Mouse (Mus musculus): ENCODE measurements at regions not wholly inside any gene's neighbourhood (a gene's known extent, or its start where the extent isn't known, plus 50 kb on each side); places are given as distances from the start of the nearest gene placed in this dataset.

DNA sequence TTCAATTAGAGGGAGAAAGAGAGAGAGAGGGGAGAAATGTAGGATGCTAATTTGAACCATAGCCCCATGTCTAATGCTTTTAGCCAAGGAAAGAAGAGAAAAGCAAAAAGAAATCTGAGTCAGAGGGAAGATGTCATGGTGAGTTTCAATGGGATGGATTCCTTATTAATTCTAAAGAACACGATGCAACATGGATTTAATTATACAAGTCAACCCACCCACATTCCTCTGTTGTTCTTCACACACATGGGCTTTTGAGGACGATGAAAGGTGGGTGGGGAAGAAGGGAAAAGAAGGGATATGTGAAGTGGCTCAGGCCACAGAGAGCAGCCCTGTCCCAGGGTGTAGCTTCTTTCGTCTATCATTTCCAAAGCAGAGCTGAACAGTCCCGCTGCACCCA, 378.9 kb downstream of the Osr1 start:
- no peak overlapping the region for H3K4me3 ChIP-seq (replicated peaks)
- H3K4me2 ChIP-seq (replicated peaks) = no peak overlapping the region
- H3K9ac ChIP-seq (replicated peaks) = no peak overlapping the region
- H3K27me3 ChIP-seq = no peaks in the 10 kb centered on the region
- WGBS = 54% methylated on average over 4 of the region's 4 CpGs
- no peak for ATAC-seq
- H3K27ac ChIP-seq = no peak overlapping the region
- no peaks in the 10 kb centered on the region for H3K36me3 ChIP-seq
- H3K4me1 ChIP-seq (replicated peaks) = no peaks in the 10 kb centered on the region
- no peaks in the 10 kb centered on the region for H3K9me3 ChIP-seq

DNA sequence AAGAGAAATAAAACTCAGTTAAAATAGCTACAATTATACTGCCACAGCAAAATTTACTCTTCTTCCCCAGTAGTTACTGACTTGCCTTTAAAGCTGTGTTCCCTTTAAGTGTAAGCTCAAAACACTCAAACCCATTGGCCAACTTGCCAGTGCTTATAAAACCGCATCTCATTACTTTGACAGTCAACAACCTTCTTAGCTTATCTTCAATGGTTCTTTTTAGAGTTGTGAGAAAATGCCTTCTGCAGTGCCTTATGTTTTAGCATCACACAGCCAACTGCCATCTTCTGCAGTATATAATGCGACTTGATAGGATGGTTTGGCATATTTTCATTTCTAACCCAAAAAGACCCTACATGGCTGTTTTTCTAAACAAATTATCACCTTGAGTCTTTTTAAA, 382.5 kb downstream of the Osr1 start:
- H3K4me2 ChIP-seq (replicated peaks) = no peak overlapping the region
- no peak overlapping the region for H3K9ac ChIP-seq (replicated peaks)
- no peaks in the 10 kb centered on the region for H3K4me1 ChIP-seq (replicated peaks)
- H3K9me3 ChIP-seq = no peaks in the 10 kb centered on the region
- no peak overlapping the region for H3K27ac ChIP-seq
- no peaks in the 10 kb centered on the region for H3K36me3 ChIP-seq
- H3K27me3 ChIP-seq = no peaks in the 10 kb centered on the region
- no peak overlapping the region for H3K4me3 ChIP-seq (replicated peaks)
- ATAC-seq = no peak
- 92% methylated on average over 2 of the region's 2 CpGs for WGBS

DNA sequence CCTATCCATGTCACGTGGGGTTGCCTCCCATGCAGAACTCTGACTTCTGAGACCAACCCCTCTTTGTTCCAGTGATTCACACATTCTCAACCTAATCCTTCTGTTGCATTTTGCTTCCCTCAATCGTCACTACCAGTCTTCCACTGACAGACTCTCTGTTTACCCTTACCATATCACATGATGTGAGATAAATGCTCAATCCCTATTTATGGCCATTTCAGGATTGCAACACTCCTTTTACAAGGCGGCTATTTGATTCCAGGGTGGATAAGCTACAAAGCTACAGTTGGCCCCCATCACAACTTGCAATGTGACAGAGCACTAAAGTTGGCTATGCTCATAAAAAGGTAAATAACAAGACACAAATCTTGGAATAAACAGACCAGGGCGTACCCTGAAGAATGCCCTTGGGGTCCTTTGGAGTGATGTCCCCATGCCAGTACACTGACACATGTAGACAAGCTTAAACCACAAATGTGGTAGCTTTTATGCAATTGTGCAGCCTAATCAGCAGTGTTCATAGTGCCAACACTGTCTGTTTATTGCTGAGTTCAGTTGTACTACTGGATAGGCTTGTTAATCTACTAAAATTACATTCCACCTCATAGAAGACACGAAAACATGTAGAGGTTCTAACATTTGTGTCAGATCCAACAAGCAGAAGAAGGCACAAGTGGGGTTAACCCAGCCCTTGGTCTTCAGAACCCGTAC, 384.4 kb downstream of the Osr1 start:
- H3K4me1 ChIP-seq (replicated peaks) = no peaks in the 10 kb centered on the region
- WGBS = 87% methylated on average over 6 of the region's 6 CpGs
- ATAC-seq = no peak
- no peak overlapping the region for H3K9ac ChIP-seq (replicated peaks)
- no peaks in the 10 kb centered on the region for H3K36me3 ChIP-seq
- no peaks in the 10 kb centered on the region for H3K27me3 ChIP-seq
- no peak overlapping the region for H3K4me3 ChIP-seq (replicated peaks)
- no peaks in the 10 kb centered on the region for H3K9me3 ChIP-seq
- no peak overlapping the region for H3K4me2 ChIP-seq (replicated peaks)
- H3K27ac ChIP-seq = no peak overlapping the region

DNA sequence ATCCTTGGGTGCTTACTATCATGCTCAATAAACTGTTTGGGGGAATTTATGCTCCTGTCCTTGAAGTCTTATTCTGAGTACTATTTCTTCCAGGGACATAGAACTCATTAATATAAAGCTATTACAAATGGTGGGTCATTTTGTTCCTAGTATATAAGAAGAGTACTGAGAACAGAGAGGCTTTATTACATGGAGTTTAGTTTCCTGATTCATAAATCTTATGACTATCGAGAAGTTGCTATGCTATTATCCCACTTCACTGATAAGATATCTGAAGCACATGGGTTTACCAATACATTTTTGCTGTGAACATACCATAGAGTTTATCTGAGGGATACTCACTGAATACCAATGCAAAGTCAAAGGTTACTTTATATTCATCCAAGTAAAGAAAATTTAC, 399.5 kb downstream of the Osr1 start:
- Histone ChIP-seq H3K27ac (no peak overlapping the region), H3K27me3 (no peaks in the 10 kb centered on the region), H3K9ac (replicated peaks) (no peak overlapping the region), H3K36me3 (no peaks in the 10 kb centered on the region), H3K9me3 (no peaks in the 10 kb centered on the region), H3K4me2 (replicated peaks) (no peak overlapping the region), H3K4me1 (replicated peaks) (no peaks in the 10 kb centered on the region), H3K4me3 (replicated peaks) (no peak overlapping the region)
- ATAC-seq = no peak
- 92% methylated on average over 1 of the region's 1 CpGs for WGBS

DNA sequence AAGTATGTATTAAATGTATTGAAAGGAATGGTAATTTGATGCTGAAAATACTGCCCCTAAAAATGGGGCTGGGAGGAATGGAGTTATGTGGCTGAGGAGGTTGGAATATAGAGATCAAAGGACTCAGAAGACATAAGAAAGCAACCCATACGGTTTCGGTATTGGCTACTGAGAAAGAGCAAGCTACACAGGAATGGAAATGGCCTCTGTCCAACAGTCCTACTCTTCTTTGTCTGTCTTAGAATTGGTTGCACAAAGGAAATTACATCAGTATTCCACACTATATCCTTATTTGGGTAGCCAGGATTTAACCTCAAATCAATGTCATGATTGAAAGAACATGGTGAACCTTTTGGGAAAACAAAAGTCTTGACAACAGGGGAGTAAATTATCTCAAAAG, 399.0 kb upstream of the Nt5c1b start:
- H3K27me3 ChIP-seq = no peaks in the 10 kb centered on the region
- no peak overlapping the region for H3K4me3 ChIP-seq (replicated peaks)
- no peaks in the 10 kb centered on the region for H3K9me3 ChIP-seq
- no peak overlapping the region for H3K4me2 ChIP-seq (replicated peaks)
- WGBS = 69% methylated on average over 2 of the region's 2 CpGs
- H3K27ac ChIP-seq = no peak overlapping the region
- no peaks in the 10 kb centered on the region for H3K36me3 ChIP-seq
- ATAC-seq = no peak
- no peaks in the 10 kb centered on the region for H3K4me1 ChIP-seq (replicated peaks)
- no peak overlapping the region for H3K9ac ChIP-seq (replicated peaks)

DNA sequence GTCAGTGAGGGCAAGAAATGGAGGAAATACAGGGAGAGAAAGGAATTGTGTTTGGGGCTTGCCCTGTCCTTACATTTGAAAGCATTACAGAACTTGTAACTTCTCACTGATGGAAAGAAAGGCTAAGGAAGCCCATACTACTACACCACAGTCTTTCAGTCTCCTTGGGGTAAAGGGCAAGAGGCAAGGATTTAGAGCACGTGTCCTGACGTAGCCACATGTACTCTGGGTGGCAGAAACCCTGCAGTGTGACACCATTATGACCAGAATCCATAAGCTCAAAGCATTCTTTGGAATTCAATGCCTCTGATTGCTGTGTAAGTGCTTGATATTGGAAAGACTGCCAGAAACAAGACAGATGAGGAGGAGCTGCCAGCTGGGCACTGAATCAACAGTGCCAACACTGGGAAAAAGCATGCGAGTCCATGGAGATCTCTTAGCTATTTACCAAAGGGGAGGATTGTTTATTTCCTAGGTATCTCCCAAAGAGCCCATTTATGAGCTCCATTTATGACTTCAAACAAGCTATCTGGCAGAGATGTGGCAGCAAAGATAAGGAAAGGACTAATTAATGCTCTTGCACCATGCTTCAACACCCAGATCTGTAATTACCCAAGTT, 391.2 kb upstream of the Nt5c1b start:
- WGBS = 71% methylated on average over 3 of the region's 3 CpGs
- H3K9ac ChIP-seq (replicated peaks) = no peak overlapping the region
- H3K36me3 ChIP-seq = no peaks in the 10 kb centered on the region
- H3K27me3 ChIP-seq = no peaks in the 10 kb centered on the region
- H3K27ac ChIP-seq = no peak overlapping the region
- H3K9me3 ChIP-seq = no peaks in the 10 kb centered on the region
- H3K4me2 ChIP-seq (replicated peaks) = no peak overlapping the region
- no peak for ATAC-seq
- H3K4me3 ChIP-seq (replicated peaks) = no peak overlapping the region
- no peaks in the 10 kb centered on the region for H3K4me1 ChIP-seq (replicated peaks)

DNA sequence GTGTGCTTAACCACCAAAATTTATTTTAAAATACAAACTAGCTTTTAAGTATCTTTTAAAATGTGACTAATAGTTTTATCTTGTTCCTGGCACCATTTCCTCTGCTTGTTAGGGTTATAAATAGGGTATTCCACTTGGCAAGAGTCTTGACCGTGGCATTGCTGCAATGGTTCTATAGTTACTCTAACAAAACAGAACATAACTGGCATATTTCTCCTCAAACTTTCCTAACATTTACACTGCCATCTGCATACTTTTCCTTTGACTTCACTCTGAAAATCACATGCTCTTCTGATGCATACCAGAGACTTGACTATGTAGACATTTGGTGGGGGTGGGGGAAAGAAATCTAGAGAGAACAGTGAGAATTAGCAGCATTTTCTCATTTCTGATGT, 390.7 kb upstream of the Nt5c1b start:
- H3K9me3 ChIP-seq = no peaks in the 10 kb centered on the region
- H3K4me2 ChIP-seq (replicated peaks) = no peak overlapping the region
- no peaks in the 10 kb centered on the region for H3K4me1 ChIP-seq (replicated peaks)
- H3K27ac ChIP-seq = no peak overlapping the region
- H3K36me3 ChIP-seq = no peaks in the 10 kb centered on the region
- H3K4me3 ChIP-seq (replicated peaks) = no peak overlapping the region
- WGBS = 93% methylated on average over 1 of the region's 1 CpGs
- H3K27me3 ChIP-seq = no peaks in the 10 kb centered on the region
- no peak for ATAC-seq
- no peak overlapping the region for H3K9ac ChIP-seq (replicated peaks)

DNA sequence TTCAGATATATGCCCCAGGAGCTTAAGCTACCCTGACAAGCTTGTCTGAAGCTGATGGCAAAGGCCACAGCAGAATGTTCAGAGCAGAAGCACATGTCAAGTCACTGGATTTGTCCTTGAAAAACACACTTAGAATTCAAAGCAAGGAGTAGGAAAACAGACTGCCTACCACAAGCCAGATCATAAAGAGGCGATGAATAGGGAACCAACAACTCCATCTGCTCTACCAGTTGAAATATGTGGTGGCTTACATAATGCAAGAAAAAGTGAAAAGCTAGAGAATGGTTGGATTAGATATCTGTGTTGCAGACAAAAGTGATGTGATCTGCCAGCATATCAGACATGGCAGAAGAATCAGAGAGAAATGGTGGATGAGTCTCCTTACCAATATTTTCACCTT, 378.5 kb upstream of the Nt5c1b start:
- no peaks in the 10 kb centered on the region for H3K27me3 ChIP-seq
- no peak overlapping the region for H3K27ac ChIP-seq
- no peak for ATAC-seq
- no peak overlapping the region for H3K4me3 ChIP-seq (replicated peaks)
- WGBS = 83% methylated on average over 1 of the region's 1 CpGs
- H3K4me2 ChIP-seq (replicated peaks) = no peak overlapping the region
- no peaks in the 10 kb centered on the region for H3K4me1 ChIP-seq (replicated peaks)
- H3K9ac ChIP-seq (replicated peaks) = no peak overlapping the region
- H3K36me3 ChIP-seq = no peaks in the 10 kb centered on the region
- H3K9me3 ChIP-seq = no peaks in the 10 kb centered on the region

DNA sequence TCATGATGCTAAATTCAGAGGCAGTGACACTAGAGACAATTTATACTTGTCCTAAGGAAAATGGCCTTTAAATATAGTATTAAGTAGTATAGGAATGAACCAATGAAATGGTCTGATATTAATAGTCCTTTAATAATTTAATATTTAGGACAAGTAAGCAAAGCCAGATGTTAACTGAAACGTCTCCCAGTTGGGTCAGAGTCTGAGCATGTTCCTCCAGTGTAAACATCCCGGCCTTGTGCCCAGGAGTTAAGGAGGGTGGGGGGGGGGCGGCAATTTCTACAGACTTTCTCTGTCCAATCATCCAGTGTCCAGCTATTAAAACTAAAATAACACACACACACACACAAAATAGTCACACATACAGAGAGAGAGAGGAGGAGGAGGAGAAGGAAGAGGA, 374.1 kb upstream of the Nt5c1b start:
- Histone ChIP-seq H3K27me3 (no peaks in the 10 kb centered on the region), H3K36me3 (no peaks in the 10 kb centered on the region), H3K4me1 (replicated peaks) (no peaks in the 10 kb centered on the region), H3K9ac (replicated peaks) (no peak overlapping the region), H3K4me3 (replicated peaks) (no peak overlapping the region), H3K9me3 (no peaks in the 10 kb centered on the region), H3K4me2 (replicated peaks) (no peak overlapping the region), H3K27ac (no peak overlapping the region)
- 79% methylated on average over 3 of the region's 3 CpGs for WGBS
- no peak for ATAC-seq

DNA sequence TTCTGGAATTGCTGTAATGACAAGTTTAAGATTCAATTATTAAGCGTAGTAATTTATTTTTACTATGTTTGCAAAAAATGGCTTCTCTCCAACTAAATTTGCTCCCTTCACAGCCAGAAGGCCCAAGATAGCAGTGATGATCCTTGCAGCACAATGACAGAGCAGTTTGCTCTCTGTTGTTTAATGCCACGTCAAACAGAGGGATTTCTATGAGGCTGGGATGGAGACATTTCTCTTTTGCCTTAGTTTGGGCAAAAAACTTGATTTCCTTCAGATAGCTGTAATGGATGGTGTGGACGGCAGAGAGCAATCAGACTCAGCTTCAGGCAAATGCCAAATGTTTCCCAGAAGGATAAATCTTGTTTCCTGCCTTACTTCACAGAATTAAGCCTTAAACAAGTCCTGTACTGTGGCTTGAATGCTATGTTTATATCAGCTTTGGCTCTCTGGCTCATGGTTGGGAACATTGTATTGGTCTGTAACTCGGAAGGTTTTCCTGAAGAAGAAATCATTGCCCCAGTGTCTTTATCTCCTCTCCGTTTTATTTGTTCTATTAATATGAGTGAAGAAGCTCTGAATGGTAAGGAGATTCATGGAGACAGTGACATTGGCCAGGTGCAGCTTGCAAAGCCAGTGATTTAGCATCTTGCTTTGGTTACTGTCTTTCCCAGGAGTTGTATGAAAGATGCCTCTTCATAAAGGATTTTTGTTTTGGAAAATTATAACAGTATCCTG, 373.2 kb upstream of the Nt5c1b start:
- Histone ChIP-seq H3K27me3 (no peaks in the 10 kb centered on the region), H3K4me3 (replicated peaks) (no peak overlapping the region), H3K4me1 (replicated peaks) (no peaks in the 10 kb centered on the region), H3K9me3 (no peaks in the 10 kb centered on the region), H3K36me3 (no peaks in the 10 kb centered on the region), H3K4me2 (replicated peaks) (no peak overlapping the region), H3K9ac (replicated peaks) (no peak overlapping the region), H3K27ac (no peak overlapping the region)
- ATAC-seq = no peak
- 84% methylated on average over 5 of the region's 5 CpGs for WGBS

DNA sequence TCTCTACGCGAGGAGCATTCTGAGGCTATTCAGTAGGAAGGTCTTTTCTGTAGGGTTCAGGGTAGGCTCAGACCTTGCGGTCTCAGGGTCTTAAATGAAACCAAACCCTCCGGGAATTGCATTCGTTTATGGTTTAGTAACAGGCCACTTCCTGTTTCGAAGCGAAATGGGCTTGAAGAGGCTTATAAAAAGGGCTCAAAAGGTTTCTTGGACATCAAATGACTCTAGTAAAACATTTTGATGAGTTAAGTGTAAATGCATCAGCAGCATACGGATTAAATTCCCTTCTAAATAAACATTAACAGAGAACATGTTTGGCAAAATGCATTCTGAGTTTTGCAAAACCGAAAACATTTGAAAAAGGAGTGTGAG, 372.6 kb upstream of the Nt5c1b start:
- H3K9ac ChIP-seq (replicated peaks) = no peak overlapping the region
- WGBS = 86% methylated on average over 9 of the region's 9 CpGs
- no peaks in the 10 kb centered on the region for H3K4me1 ChIP-seq (replicated peaks)
- H3K4me3 ChIP-seq (replicated peaks) = no peak overlapping the region
- no peaks in the 10 kb centered on the region for H3K9me3 ChIP-seq
- no peak for ATAC-seq
- no peak overlapping the region for H3K27ac ChIP-seq
- no peaks in the 10 kb centered on the region for H3K27me3 ChIP-seq
- H3K4me2 ChIP-seq (replicated peaks) = no peak overlapping the region
- H3K36me3 ChIP-seq = no peaks in the 10 kb centered on the region

DNA sequence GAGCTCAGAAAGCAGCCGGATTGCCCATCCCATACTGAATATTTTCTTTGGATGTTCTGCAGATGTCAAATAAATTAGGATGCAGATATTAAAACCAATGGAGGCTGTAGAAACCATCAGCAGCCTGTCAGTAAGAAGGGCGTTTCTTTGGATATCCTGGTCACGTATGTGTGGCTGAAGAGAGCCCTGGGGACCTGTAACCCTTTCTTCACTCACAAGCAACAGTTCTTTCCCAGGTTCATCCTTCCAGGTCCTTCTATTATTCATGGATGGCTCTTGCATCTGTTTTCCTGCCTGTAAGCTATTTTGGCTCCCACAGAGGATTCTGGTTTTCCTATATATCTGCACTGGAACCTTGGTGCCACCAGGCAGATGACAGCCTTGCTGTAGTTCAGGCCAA, 372.2 kb upstream of the Nt5c1b start:
- H3K4me2 ChIP-seq (replicated peaks) = no peak overlapping the region
- H3K4me3 ChIP-seq (replicated peaks) = no peak overlapping the region
- ATAC-seq = no peak
- H3K27me3 ChIP-seq = no peaks in the 10 kb centered on the region
- no peaks in the 10 kb centered on the region for H3K9me3 ChIP-seq
- no peak overlapping the region for H3K9ac ChIP-seq (replicated peaks)
- H3K27ac ChIP-seq = no peak overlapping the region
- no peaks in the 10 kb centered on the region for H3K36me3 ChIP-seq
- 69% methylated on average over 3 of the region's 3 CpGs for WGBS
- no peaks in the 10 kb centered on the region for H3K4me1 ChIP-seq (replicated peaks)

Measured in midbrain, embryonic 13.5 days (tissue).